Mouse (Mus musculus) CD4-positive, CD25-positive, alpha-beta regulatory T cell, adult 4 months (primary cell): ENCODE results near the gene Eef1akmt3. TPM values are rescaled to one million over a fixed set of nuclear protein-coding genes. Genes with fewer than 3 reads are reported as not detected.
A peak's percentile ranks its signal among the peaks of the same experiment; 100 is the strongest.
"Not testable (repeated sequence)": the region's sequence is repeated elsewhere in the genome, so short reads cannot be mapped to it uniquely, and the experiment has no call there.

Experiments used
- ATAC-seq: one replicate; pipeline ENCODE4 v1.8.0; 2017
- polyA plus RNA-seq, 2 experiments: library from polyadenylated mRNA; unstranded; fragments of 100-300 nt; shearing (Covaris generic); gene quantifications; one replicate each; pipeline ENCODE4 v1.2.1; 2017

Gene Eef1akmt3
- polyA plus RNA-seq = under 1 TPM in 1 of 2 experiments, not detected in 1; 0.38 TPM

- peak; percentile 70 for ATAC-seq
Measured at GRCm38 (mm10) chr10:127041274-127041766, at the start of gene Eef1akmt3, which contains the start of gene Mettl1. Gene Eef1akmt3, minus strand, starts transcription at chr10:127041513. Gene Mettl1, plus strand, starts transcription at chr10:127041414.

- no peak for ATAC-seq
Measured at GRCm38 (mm10) chr10:127090560-127091411, 49.5 kb upstream of the Eef1akmt3 start.

GRCm38 (mm10) chr10:127085633-127086032, 44.3 kb upstream of the Eef1akmt3 start:
- no peak for ATAC-seq

- ATAC-seq = no peak
Measured at GRCm38 (mm10) chr10:127085052-127085451, 43.7 kb upstream of the Eef1akmt3 start.

GRCm38 (mm10) chr10:127083915-127084306, 42.6 kb upstream of the Eef1akmt3 start:
- ATAC-seq = no peak

GRCm38 (mm10) chr10:127083292-127083914, 42.1 kb upstream of the Eef1akmt3 start:
- ATAC-seq = no peak

GRCm38 (mm10) chr10:127081996-127082620, 40.8 kb upstream of the Eef1akmt3 start:
- no peak for ATAC-seq

- ATAC-seq = no peak
Measured at GRCm38 (mm10) chr10:127080901-127081780, 39.8 kb upstream of the Eef1akmt3 start.

GRCm38 (mm10) chr10:127079665-127080391, 38.5 kb upstream of the Eef1akmt3 start:
- ATAC-seq = no peak

- ATAC-seq = no peak
Measured at GRCm38 (mm10) chr10:127078677-127079575, 37.6 kb upstream of the Eef1akmt3 start.

GRCm38 (mm10) chr10:127078001-127078676, 36.8 kb upstream of the Eef1akmt3 start:
- no peak for ATAC-seq

GRCm38 (mm10) chr10:127077515-127077914, 36.2 kb upstream of the Eef1akmt3 start:
- ATAC-seq = no peak

- peak; percentile 91 for ATAC-seq
Measured at GRCm38 (mm10) chr10:127076082-127076481, 34.8 kb upstream of the Eef1akmt3 start.

GRCm38 (mm10) chr10:127075651-127076050, 34.3 kb upstream of the Eef1akmt3 start:
- peak; percentile 5 for ATAC-seq

- ATAC-seq = peak; percentile 85
Measured at GRCm38 (mm10) chr10:127075080-127075479, 33.8 kb upstream of the Eef1akmt3 start, which contains the start of gene Agap2. Gene Agap2, plus strand, starts transcription at chr10:127075284.

- ATAC-seq = no peak
Measured at GRCm38 (mm10) chr10:127073981-127074380, 32.7 kb upstream of the Eef1akmt3 start.

- ATAC-seq = not testable (repeated sequence)
Measured at GRCm38 (mm10) chr10:127072969-127073368, 31.7 kb upstream of the Eef1akmt3 start.

GRCm38 (mm10) chr10:127072270-127072669, 31.0 kb upstream of the Eef1akmt3 start:
- not testable (repeated sequence) for ATAC-seq

GRCm38 (mm10) chr10:127071203-127071602, 29.9 kb upstream of the Eef1akmt3 start:
- no peak for ATAC-seq
